Mouse (Mus musculus) lung, postnatal 0 days (tissue): ENCODE data around the gene Ddr1. TPM values are rescaled to one million over a fixed set of nuclear protein-coding genes. Genes with fewer than 3 reads are reported as not detected.
A peak's percentile ranks its signal among the peaks of the same experiment; 100 is the strongest.

ENCODE experiments used
- ATAC-seq: fragments of 200-750 bp; cut with Nextera tagmentation; 2 replicates; pipeline ENCODE4 v1.8.0; 2017; ENCODE audit warnings: moderate library complexity
- DNase-seq: peaks from one replicate; pipeline ENCODE4 v3.0.0-alpha.2; 2016; ENCODE audit warnings: low spot score
- H3K27ac ChIP-seq: fragments of 300-500 bp; sonication (generic); 2 replicates; pipeline ENCODE4 v1.5.1; 2014; ENCODE audit warnings: antibody characterized with exemption, mild to moderate bottlenecking, low read length, mixed read lengths
- H3K27me3 ChIP-seq: fragments of 300-500 bp; sonication (generic); replicated peaks from 2 replicates; pipeline ENCODE4 v1.6.1; 2014; ENCODE audit warnings: low read length, mixed read lengths; ENCODE audit not compliant: insufficient read depth
- H3K36me3 ChIP-seq: fragments of 300-500 bp; sonication (generic); 2 replicates; pipeline ENCODE4 v1.6.1; 2014; ENCODE audit warnings: low read length, mixed read lengths; ENCODE audit not compliant: insufficient read depth
- H3K4me1 ChIP-seq: fragments of 300-500 bp; sonication (generic); 2 replicates; pipeline ENCODE4 v1.6.1; 2014; ENCODE audit warnings: antibody characterized with exemption, low read depth, low read length, mixed read lengths; ENCODE audit not compliant: insufficient read depth
- H3K4me2 ChIP-seq: fragments of 300-500 bp; sonication (generic); replicated peaks from 2 replicates; pipeline ENCODE4 v1.6.1; 2014; ENCODE audit warnings: low read depth, mild to moderate bottlenecking, low read length, moderate library complexity, mixed read lengths
- H3K4me3 ChIP-seq: fragments of 300-500 bp; sonication (generic); 2 replicates; pipeline ENCODE4 v1.5.1; 2014; ENCODE audit warnings: low read depth, low read length
- H3K9ac ChIP-seq: fragments of 300-500 bp; sonication (generic); replicated peaks from 2 replicates; pipeline ENCODE4 v1.6.1; 2014; ENCODE audit warnings: low read depth, mild to moderate bottlenecking
- H3K9me3 ChIP-seq: fragments of 300-500 bp; sonication (generic); 2 replicates; pipeline ENCODE4 v1.6.1; 2016; ENCODE audit warnings: low read length, mixed read lengths
- CTCF ChIP-seq: IDR thresholded peaks from 2 replicates; pipeline ENCODE4 v1.5.1; 2016; ENCODE audit warnings: antibody characterized with exemption, mild to moderate bottlenecking
- EP300 ChIP-seq: IDR thresholded peaks from 2 replicates; pipeline ENCODE4 v1.6.1; 2016; ENCODE audit warnings: antibody characterized with exemption, mild to moderate bottlenecking, control low read depth
- WGBS: fragments of 180-500 bp; shearing (Covaris S2); extraction: QIAGEN DNeasy Blood & Tissue Kit; methylation state at CpG from one replicate; pipeline ENCODE4 v1.1.7; 2014; 5-methylcytosine and 5-hydroxymethylcytosine counted together
- polyA plus RNA-seq: library from polyadenylated mRNA; unstranded; fragments of >200 nt; fragmentation: Nextera tagmentation; extraction: Ambion mirVana; gene quantifications from 2 replicates; pipeline ENCODE4 v1.2.1, GENCODE M21; 2015

Ddr1 gene
- polyA plus RNA-seq = 64.2 and 79.3 TPM in 2 replicates

DNA sequence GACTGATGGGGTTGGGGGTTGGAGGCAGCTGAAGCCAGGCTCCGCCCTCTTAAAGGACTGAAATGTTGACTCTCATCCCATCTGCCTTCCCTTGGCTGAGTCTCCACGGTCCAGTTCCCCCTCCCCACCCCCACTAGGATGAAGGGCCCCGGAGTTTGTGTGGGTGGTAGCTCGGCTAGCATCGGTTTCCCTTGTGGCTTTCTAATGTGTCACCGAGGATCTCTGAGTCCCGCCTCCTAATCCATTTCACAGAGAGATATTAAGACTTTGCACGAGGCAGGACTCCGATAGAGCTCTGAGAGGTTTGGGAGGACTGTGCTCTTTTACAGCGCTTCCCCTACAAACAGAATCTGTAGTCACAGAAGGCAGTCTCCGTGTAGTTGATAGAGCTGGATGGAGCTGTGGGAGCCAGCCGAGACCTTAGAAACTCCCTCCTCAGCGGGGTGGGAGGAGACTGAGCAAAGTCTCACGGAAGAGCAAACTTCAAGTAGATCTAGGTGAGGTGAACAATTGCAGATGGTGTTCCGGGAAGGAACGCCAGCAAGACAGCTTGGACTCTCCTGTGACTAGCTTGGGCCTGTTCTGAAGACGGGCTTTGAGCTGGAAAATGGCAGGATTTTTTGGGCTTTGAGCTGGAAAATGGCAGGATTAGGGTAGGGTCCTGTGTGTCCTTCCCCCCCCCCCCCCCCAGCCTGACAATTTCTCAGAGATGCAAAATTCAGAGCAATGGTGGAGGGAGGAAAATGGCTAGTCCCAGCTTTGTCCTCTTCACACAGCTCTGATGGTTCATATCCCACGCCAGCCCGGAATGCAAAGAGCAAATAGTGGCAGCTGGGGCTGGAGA is at the start of gene Ddr1:
Ddr1 (minus strand) TSS at position 1 of the 844 bp plus-strand sequence.
- H3K4me1 ChIP-seq = peaks cover 20% of the 10 kb centered on the region; the same call in 1 of the 2 replicates
- 8% methylated on average over 19 of the region's 19 CpGs for WGBS
- no peaks in the 10 kb centered on the region for H3K9me3 ChIP-seq
- ATAC-seq = no peak
- no peak within 1 kb of the TSS for H3K9ac ChIP-seq
- no peak within 1 kb of the TSS for H3K4me3 ChIP-seq
- H3K27ac ChIP-seq = peak within 1 kb of the TSS; percentile 28; the same call in 1 of the 2 replicates
- H3K36me3 ChIP-seq = no peaks in the 10 kb centered on the region
- peak within 1 kb of the TSS; percentile 37 for H3K4me2 ChIP-seq
- H3K27me3 ChIP-seq = no peaks in the 10 kb centered on the region
- DNase-seq = peak; percentile 45
- TF ChIP-seq EP300 (no peak), CTCF (no peak)

DNA sequence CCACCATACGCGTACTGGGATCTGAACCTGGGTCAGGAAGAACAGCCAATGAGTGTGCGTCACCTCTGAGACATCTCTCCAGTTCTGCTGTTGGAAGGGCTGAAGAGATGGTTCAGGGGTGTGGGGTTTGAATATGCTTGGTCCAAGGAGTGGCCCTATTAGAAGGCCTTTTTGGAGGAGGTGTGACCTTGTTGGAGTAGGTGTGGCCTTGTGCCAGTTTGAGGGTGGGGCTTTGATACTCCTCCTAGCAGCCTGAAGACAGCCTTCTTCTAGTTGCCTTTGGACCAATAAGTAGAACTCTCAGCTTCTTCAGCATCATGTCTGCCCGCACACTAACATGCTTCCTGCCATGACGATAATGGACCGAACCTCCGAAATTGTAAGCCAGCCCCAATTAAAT is 49.2 kb upstream of the Ddr1 start:
- H3K4me2 ChIP-seq = no peak overlapping the region
- H3K9me3 ChIP-seq = no peaks in the 10 kb centered on the region
- ATAC-seq (no peak), DNase-seq (no peak)
- TF ChIP-seq EP300 (no peak), CTCF (no peak)
- no peak overlapping the region for H3K27ac ChIP-seq
- H3K27me3 ChIP-seq = no peaks in the 10 kb centered on the region
- H3K4me1 ChIP-seq = peaks cover 6% of the 10 kb centered on the region; the same call in 1 of the 2 replicates
- no peak overlapping the region for H3K9ac ChIP-seq
- 96% methylated on average over 7 of the region's 7 CpGs for WGBS
- no peaks in the 10 kb centered on the region for H3K36me3 ChIP-seq
- H3K4me3 ChIP-seq = no peak overlapping the region

DNA sequence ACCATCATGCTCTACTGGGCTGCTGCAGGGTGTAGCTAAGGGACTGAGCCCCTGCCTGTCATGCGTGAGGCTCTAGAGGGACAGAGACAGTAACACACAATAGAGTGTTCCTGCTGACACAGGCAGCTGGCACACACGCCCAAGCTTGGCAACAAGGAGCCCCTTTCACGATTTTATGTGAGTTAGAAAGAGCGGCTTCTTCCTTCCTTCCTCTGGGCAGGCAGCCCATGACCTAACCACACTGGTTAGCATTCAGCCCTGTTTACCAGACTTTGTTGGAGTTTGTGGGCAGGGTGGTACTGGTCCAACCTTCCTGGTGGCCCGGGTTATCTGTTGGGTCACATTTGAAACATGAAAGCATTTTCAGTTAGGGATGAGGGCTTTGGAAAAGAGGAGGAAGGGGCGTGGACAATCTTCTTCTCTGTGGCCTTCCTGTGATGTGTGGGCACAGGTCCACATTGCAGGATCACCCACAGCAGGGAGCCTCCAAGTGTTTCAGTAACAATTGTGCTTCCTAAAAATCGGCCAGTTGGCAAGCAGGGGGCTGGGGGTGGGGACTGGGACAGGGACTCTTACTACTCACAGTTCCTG is 47.9 kb upstream of the Ddr1 start:
- no peak overlapping the region for H3K4me2 ChIP-seq
- peak; percentile 86 for ATAC-seq

DNA sequence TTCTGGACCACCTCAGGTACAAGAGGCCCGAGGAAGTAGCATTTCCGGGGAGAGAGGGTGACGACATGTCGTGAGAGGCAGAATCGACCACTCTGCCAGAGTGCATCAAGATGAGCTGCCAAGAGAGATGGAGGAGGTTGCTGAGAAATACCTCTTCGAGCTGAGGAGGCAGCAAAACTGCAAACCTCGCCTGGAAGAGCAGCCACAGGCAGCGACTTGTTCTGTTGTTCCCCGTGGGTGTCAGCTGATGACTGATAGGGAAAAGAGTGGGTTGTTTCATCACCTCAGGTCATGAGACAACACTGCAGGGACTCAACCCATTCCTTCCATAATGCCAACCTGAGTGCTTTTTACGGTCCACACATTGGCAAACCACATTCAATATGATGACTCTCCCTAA is 45.3 kb upstream of the Ddr1 start:
- ATAC-seq = no peak
- 47% methylated on average over 10 of the region's 10 CpGs for WGBS
- peaks cover 6% of the 10 kb centered on the region; the same call in 1 of the 2 replicates for H3K4me1 ChIP-seq

More for the DNA sequence above, 47.9 kb upstream of the Ddr1 start:
- Histone ChIP-seq H3K4me1 (peaks cover 6% of the 10 kb centered on the region; the same call in 1 of the 2 replicates), H3K4me3 (no peak overlapping the region), H3K9ac (no peak overlapping the region), H3K36me3 (no peaks in the 10 kb centered on the region), H3K27me3 (no peaks in the 10 kb centered on the region), H3K27ac (no peak overlapping the region), H3K9me3 (no peaks in the 10 kb centered on the region)
- WGBS = 36% methylated on average over 7 of the region's 7 CpGs
- TF ChIP-seq CTCF (0 out of 2 replicates have a peak, but pooled peaks have one; percentile 2), EP300 (no peak; the same call in 1 of the 2 replicates)
- DNase-seq = peak; percentile 58

DNA sequence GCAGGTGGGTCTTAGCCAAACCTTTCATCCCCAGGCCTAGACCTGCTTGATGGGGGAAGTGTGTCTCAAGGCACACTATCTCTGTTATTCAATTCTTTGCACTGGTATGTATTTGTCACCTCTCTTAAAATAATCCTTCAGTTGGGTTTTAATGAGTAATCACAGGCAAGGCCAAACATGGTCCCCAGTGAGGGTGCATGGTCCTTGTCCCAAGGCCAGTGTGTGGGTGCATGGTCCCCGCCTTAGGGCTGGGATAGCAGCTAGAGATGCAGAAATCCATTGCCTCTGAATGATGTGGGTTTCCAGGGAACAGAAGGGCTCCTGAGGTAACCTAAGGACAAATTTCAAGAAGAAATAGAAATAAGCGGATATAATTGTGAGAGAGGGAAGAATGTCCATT is 39.9 kb upstream of the Ddr1 start:
- ATAC-seq (no peak), DNase-seq (no peak)
- H3K4me2 ChIP-seq = no peak overlapping the region
- no peak overlapping the region for H3K9ac ChIP-seq
- H3K4me1 ChIP-seq = no peaks in the 10 kb centered on the region
- H3K4me3 ChIP-seq = no peak overlapping the region
- no peaks in the 10 kb centered on the region for H3K9me3 ChIP-seq
- no peaks in the 10 kb centered on the region for H3K36me3 ChIP-seq
- H3K27me3 ChIP-seq = 0 out of 2 replicates have a peak, but pooled peaks cover under 1% of the 10 kb centered on the region
- WGBS = 100% methylated on average over 2 of the region's 2 CpGs
- no peak overlapping the region; the same call in 1 of the 2 replicates for H3K27ac ChIP-seq
- TF ChIP-seq CTCF = no peak
- no peak for TF ChIP-seq EP300

More for the DNA sequence above, 45.3 kb upstream of the Ddr1 start:
- H3K4me3 ChIP-seq = no peak overlapping the region
- H3K36me3 ChIP-seq = no peaks in the 10 kb centered on the region
- H3K27me3 ChIP-seq = no peaks in the 10 kb centered on the region
- no peak overlapping the region for H3K27ac ChIP-seq
- no peak for DNase-seq
- no peak overlapping the region for H3K4me2 ChIP-seq
- no peak overlapping the region for H3K9ac ChIP-seq
- TF ChIP-seq CTCF (no peak), EP300 (no peak)
- no peaks in the 10 kb centered on the region for H3K9me3 ChIP-seq

DNA sequence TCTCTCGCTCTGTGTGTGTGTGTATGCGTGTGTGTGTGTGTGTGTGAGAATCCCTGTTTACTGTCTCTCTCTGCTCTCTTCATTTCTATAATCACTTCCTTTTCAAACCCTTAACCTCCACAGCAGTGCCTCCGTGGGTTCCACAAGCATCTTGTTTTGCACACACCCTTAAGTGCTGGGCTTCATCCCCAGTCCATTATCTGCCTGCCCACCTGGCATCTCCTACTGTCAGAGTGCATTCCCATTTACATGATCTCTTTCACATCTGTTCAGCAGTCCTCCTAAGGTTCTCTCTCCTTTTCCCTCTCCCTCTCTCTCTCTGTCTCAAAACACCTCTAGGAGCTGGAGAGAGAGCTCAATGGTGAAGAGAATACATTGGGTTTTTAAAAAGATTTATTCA is 38.5 kb upstream of the Ddr1 start:
- no peak overlapping the region for H3K27ac ChIP-seq
- no peaks in the 10 kb centered on the region for H3K9me3 ChIP-seq
- no peak overlapping the region for H3K4me3 ChIP-seq
- no peaks in the 10 kb centered on the region for H3K36me3 ChIP-seq
- H3K27me3 ChIP-seq = 0 out of 2 replicates have a peak, but pooled peaks cover 4% of the 10 kb centered on the region
- DNase-seq = no peak
- H3K4me1 ChIP-seq = no peaks in the 10 kb centered on the region
- WGBS = 67% methylated on average over 3 of the region's 3 CpGs
- no peak overlapping the region for H3K9ac ChIP-seq
- no peak for ATAC-seq
- H3K4me2 ChIP-seq = no peak overlapping the region
- TF ChIP-seq EP300 = no peak
